8 mouse cellular contexts compared by ENCODE assay signal in the genomic region with DNA sequence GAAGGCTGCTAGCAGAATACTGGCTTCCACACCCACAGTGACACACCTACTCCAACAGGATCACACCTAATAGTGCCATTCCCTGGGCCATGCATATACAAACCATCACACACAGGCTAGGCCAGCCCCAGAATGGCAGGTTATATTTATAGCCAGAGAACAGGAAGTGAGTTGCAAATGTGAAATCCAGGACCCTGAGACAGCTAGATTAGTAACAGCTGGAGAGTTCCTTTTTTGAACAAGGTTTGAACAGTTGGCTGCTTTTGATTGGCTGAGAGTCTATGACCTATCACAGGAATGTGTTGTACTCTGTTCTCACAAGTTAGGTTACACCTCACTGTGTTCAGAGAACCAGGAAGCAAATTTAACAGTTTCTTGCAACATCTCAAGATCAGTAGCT.
DNase-seq lines count a peak whose midpoint lies in the region; ATAC-seq and TF ChIP-seq lines count a peak whose summit lies in the region.
"Had no signal": no experiment of that assay in that cellular context is flagged by ENCODE, and none has a peak within 500 bp of the region (broad histone marks: within the 10 kb centered on the region; RNA-seq: fewer than 3 reads in every experiment).

No protein-coding gene starts in this region.

- H3K36me3 ChIP-seq in G1E (replicated peaks), result no peaks in the 10 kb centered on the region
- H3K36me3 ChIP-seq in megakaryocyte, embryonic 14.5 days (replicated peaks; ENCODE audit: low read length), result no peaks in the 10 kb centered on the region
- H3K36me3 ChIP-seq: heart, embryonic 13.5 days had no signal

- no peaks in the 10 kb centered on the region for H3K9me3 ChIP-seq in G1E (replicated peaks)
- no peaks in the 10 kb centered on the region for H3K9me3 ChIP-seq in megakaryocyte, embryonic 14.5 days

- peaks cover 42% of the 10 kb centered on the region for H3K4me1 ChIP-seq in G1E (ENCODE audit: insufficient read depth, low read depth, low read length)
- H3K4me1 ChIP-seq in megakaryocyte, embryonic 14.5 days, result peaks cover 67% of the 10 kb centered on the region

- TF ChIP-seq CTCF in G1E (IDR thresholded peaks at IDR 0.05; ENCODE audit: low read depth, low read length), result no peak

- ATAC-seq in G1E (ENCODE audit: extremely low read depth, insufficient number of reproducible peaks, low FRiP score, poor library complexity, severe bottlenecking), result peak; percentile 61

- DNase-seq in CD4-positive helper T cell, adult 2 months (ENCODE audit: low read depth, low spot score), result peak; percentile 67
- DNase-seq in G1E (ENCODE audit: low spot score), result no peak
- DNase-seq in hindlimb bud, embryonic 11.5 days (ENCODE audit: extremely low spot score, low read depth, low spot score), result peak; percentile 50
- no peak for DNase-seq in adrenal gland, adult 8-10 months
- DNase-seq in urinary bladder, postnatal 10 days (ENCODE audit: low spot score), result no peak
- DNase-seq in urinary bladder, adult 18-20 months (ENCODE audit: low spot score in 2 of 2), result no peak

- H3K4me3 ChIP-seq in G1E (ENCODE audit: low read depth, low read length), result no peak overlapping the region
- peak overlapping the region; percentile 23 for H3K4me3 ChIP-seq in megakaryocyte, embryonic 14.5 days (replicated peaks)
- H3K4me3 ChIP-seq: heart, embryonic 13.5 days had no signal

- no peaks in the 10 kb centered on the region for H3K27me3 ChIP-seq in G1E (ENCODE audit: insufficient read depth, low read length)
- peaks cover 6% of the 10 kb centered on the region for H3K27me3 ChIP-seq in megakaryocyte, embryonic 14.5 days (replicated peaks)

Comparison
In these comparisons a context has a peak if more than half of its experiments do, and no peak if none do; other contexts are left out.
1. DNase-seq: peak in CD4-positive helper T cell, adult 2 months (single experiment) and hindlimb bud, embryonic 11.5 days (single experiment); none in G1E (single experiment), adrenal gland, adult 8-10 months (single experiment), urinary bladder, postnatal 10 days (single experiment) and urinary bladder, adult 18-20 months (0 of 2).